Mouse (Mus musculus) ES-Bruce4 (cell line): ENCODE data around the gene Gpc5. TPM values are rescaled to one million over a fixed set of nuclear protein-coding genes. Genes with fewer than 3 reads are reported as not detected.
"Not testable (repeated sequence)": the region's sequence is repeated elsewhere in the genome, so short reads cannot be mapped to it uniquely, and the experiment has no call there.

Experiments used
- H3K27ac ChIP-seq: 2 replicates; pipeline ENCODE4 v1.5.1; 2012; ENCODE audit warnings: low read length, inconsistent platforms; ENCODE audit not compliant: insufficient read depth
- H3K27me3 ChIP-seq: 2 replicates; pipeline ENCODE4 v1.6.1; 2012; ENCODE audit warnings: mild to moderate bottlenecking, low read length, inconsistent platforms; ENCODE audit not compliant: control insufficient read depth, poor library complexity, insufficient read depth, severe bottlenecking
- H3K36me3 ChIP-seq: 2 replicates; pipeline ENCODE4 v1.6.1; 2012; ENCODE audit warnings: inconsistent platforms, mild to moderate bottlenecking, low read length, moderate library complexity; ENCODE audit not compliant: control insufficient read depth, poor library complexity, insufficient read depth, severe bottlenecking
- H3K4me1 ChIP-seq: one replicate; pipeline ENCODE4 v1.8.1; 2011; ENCODE audit warnings: low read length; ENCODE audit not compliant: control insufficient read depth, insufficient read depth
- H3K4me3 ChIP-seq: 2 replicates; pipeline ENCODE4 v1.5.1; 2011; ENCODE audit warnings: low read depth, mild to moderate bottlenecking, low read length
- H3K9ac ChIP-seq: 2 replicates; pipeline ENCODE4 v1.6.1; 2012; ENCODE audit warnings: low read depth, mild to moderate bottlenecking, inconsistent platforms; ENCODE audit not compliant: poor library complexity, severe bottlenecking
- H3K9me3 ChIP-seq: replicated peaks from 2 replicates; pipeline ENCODE4 v1.6.1; 2012; ENCODE audit warnings: mild to moderate bottlenecking, low read length, inconsistent platforms; ENCODE audit not compliant: control insufficient read depth, poor library complexity, insufficient read depth, severe bottlenecking
- CTCF ChIP-seq: IDR thresholded peaks from one replicate; pipeline ENCODE4 v1.8.1; 2011; ENCODE audit warnings: low read depth, low read length
- EP300 ChIP-seq: IDR thresholded peaks from 2 replicates; pipeline ENCODE4 v1.6.1; 2011; ENCODE audit warnings: low read depth, low read length; ENCODE audit not compliant: insufficient read depth
- POLR2A ChIP-seq: IDR thresholded peaks from one replicate; pipeline ENCODE4 v1.8.1; 2011; ENCODE audit warnings: low read length; ENCODE audit not compliant: insufficient read depth
- polyA plus RNA-seq: library from polyadenylated mRNA; stranded (reverse); fragments of >200 nt; gene quantifications from 2 replicates; pipeline ENCODE4 v1.2.4, GENCODE M21; 2011; ENCODE audit warnings: low read depth; ENCODE audit not compliant: missing spikeins, insufficient read depth, insufficient read length

Gpc5 gene
- polyA plus RNA-seq, 1 experiment: not detected

GRCm38 (mm10) chr14:115048863-115049566 lies 43.0 kb upstream of the Gpc5 start:
- Histone ChIP-seq H3K9me3 (no peaks in the 10 kb centered on the region), H3K4me1 (no peaks in the 10 kb centered on the region), H3K9ac (no peak overlapping the region), H3K27ac (no peak overlapping the region), H3K27me3 (no peaks in the 10 kb centered on the region), H3K4me3 (no peak overlapping the region), H3K36me3 (peaks cover 35% of the 10 kb centered on the region)
- no peak for TF ChIP-seq POLR2A
- TF ChIP-seq CTCF: no peak
- no peak for TF ChIP-seq EP300

DNA sequence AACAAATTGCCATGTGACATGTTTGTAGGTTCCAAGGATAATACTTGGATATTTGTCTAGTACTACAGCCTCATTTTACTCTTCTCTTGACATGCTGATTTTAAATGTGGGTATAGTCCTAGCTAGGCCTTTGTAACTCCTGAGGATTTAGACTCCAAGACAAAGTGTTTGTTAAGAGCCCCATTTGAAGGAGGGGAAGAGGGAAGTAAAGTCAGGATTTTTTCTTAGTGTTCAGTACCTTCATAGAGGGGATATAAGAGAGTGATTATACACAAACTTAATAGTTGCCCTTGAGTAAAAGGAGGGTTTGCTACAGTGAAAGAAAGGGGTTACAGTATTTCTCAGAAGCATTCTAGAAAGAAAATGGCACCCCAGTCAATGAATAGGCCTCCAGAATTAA lies 42.2 kb upstream of the Gpc5 start:
- H3K9ac ChIP-seq: no peak overlapping the region
- H3K9me3 ChIP-seq: no peaks in the 10 kb centered on the region
- no peaks in the 10 kb centered on the region for H3K27me3 ChIP-seq
- H3K4me3 ChIP-seq: no peak overlapping the region
- H3K36me3 ChIP-seq: peaks cover 27% of the 10 kb centered on the region
- no peak overlapping the region for H3K27ac ChIP-seq
- H3K4me1 ChIP-seq: no peaks in the 10 kb centered on the region
- TF ChIP-seq EP300: no peak
- TF ChIP-seq CTCF: no peak
- TF ChIP-seq POLR2A: no peak

GRCm38 (mm10) chr14:115051106-115051760 lies 40.8 kb upstream of the Gpc5 start:
- no peaks in the 10 kb centered on the region for H3K4me1 ChIP-seq
- no peak overlapping the region for H3K27ac ChIP-seq
- H3K4me3 ChIP-seq: no peak overlapping the region
- H3K9me3 ChIP-seq: no peaks in the 10 kb centered on the region
- H3K27me3 ChIP-seq: no peaks in the 10 kb centered on the region
- peaks cover 13% of the 10 kb centered on the region for H3K36me3 ChIP-seq
- no peak overlapping the region for H3K9ac ChIP-seq
- TF ChIP-seq POLR2A (no peak), CTCF (no peak), EP300 (no peak)

DNA sequence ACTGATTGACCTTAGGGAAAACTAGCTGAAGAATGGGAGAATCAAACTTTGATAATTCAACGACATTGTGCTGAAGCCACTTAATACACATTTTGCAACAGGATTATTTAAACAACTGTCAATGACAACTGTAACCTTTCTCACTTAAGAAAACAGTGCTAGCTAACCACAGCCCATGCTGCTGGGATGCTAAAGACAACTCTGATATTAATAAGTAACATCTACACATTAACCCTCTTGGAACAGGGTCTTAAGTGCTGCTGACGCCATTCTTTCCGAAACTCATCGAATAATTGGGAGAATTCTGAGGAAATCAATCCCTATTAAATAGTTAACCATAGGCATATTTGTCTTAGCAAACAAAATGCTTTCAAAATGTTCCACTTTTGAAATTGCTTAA lies 39.6 kb upstream of the Gpc5 start:
- H3K36me3 ChIP-seq: peaks cover 2% of the 10 kb centered on the region; the same call in 1 of the 2 replicates
- no peaks in the 10 kb centered on the region for H3K9me3 ChIP-seq
- no peaks in the 10 kb centered on the region for H3K4me1 ChIP-seq
- TF ChIP-seq CTCF (no peak), EP300 (no peak), POLR2A (no peak)
- no peak overlapping the region for H3K4me3 ChIP-seq
- H3K9ac ChIP-seq: no peak overlapping the region
- H3K27ac ChIP-seq: no peak overlapping the region
- H3K27me3 ChIP-seq: no peaks in the 10 kb centered on the region

DNA sequence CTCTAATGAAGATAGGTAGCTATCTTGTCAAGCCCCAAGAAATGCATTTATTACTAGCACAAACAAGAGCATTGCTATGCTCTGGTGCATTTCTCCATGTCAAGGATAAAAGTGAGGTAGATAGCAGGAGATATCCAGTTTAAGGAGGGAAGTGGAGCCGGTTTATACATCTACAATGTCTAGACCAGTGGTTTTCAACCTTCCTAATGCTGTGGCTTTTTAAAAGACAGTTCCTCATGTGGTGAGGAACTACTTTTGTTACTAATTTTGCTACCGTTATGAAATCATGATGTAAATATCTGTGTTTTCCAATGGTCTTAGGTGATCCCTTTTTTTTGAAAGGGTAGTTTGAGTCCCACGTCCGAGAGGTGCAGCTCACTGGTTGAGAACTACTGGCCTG lies 37.8 kb upstream of the Gpc5 start:
- H3K4me1 ChIP-seq: no peaks in the 10 kb centered on the region
- H3K36me3 ChIP-seq: no peaks in the 10 kb centered on the region; the same call in 1 of the 2 replicates
- no peaks in the 10 kb centered on the region for H3K9me3 ChIP-seq
- H3K27me3 ChIP-seq: no peaks in the 10 kb centered on the region
- H3K9ac ChIP-seq: no peak overlapping the region
- H3K27ac ChIP-seq: no peak overlapping the region
- no peak overlapping the region for H3K4me3 ChIP-seq
- TF ChIP-seq EP300: no peak
- TF ChIP-seq CTCF: no peak
- TF ChIP-seq POLR2A: no peak

DNA sequence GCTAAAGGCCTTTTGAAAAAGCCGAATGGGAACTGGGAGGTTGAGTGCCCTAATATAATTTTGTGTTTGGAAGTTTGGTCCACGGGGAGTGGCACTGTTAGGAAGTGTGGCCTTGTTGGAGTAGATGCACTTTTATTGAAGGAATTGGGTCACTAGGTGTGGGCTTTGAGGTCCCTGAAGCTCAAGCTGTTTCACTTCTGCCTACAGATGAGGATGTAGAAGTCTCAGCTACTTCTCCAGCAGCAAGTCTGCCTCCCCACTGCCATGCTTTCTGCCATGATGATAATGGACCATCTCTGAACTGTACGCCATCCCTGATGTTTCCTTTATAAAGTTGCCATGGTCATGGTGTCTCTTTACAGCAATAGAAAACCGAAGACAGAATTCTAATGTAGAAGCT lies 34.5 kb upstream of the Gpc5 start:
- Histone ChIP-seq H3K9me3 (no peaks in the 10 kb centered on the region), H3K36me3 (no peaks in the 10 kb centered on the region), H3K4me3 (no peak overlapping the region), H3K27ac (no peak overlapping the region), H3K4me1 (no peaks in the 10 kb centered on the region), H3K27me3 (no peaks in the 10 kb centered on the region; the same call in 1 of the 2 replicates), H3K9ac (no peak overlapping the region)
- TF ChIP-seq CTCF (no peak), POLR2A (no peak), EP300 (no peak)

DNA sequence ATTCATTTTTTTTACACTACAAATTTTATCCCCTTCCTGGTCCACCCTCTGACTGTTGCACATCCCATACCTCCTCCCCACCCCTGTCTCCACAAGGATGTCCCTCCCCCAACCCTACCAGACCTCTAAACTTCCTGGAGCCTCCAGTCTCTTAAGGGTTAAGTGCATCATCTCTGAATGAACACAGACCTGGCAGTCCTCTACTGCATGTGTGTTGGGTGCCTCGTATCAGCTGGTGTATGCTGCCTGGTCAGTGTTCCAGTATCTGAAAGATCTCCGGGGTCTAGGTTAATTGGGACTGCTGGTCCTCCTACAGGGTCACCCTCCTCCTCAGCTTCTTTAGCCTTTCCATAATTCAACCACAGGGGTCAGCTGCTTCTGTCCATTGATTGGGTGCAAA lies 25.9 kb upstream of the Gpc5 start:
- not testable (repeated sequence) for H3K4me3 ChIP-seq, H3K9ac ChIP-seq, H3K9me3 ChIP-seq, H3K36me3 ChIP-seq, H3K27ac ChIP-seq, H3K4me1 ChIP-seq, H3K27me3 ChIP-seq
